Mouse (Mus musculus): ENCODE measurements around the gene Tctex1d1. TPM values are rescaled to one million over a fixed set of nuclear protein-coding genes. Genes with fewer than 3 reads are reported as not detected.

The Tctex1d1 gene
- total and polyA plus RNA-seq, 2 experiments: not detected

- 78% methylated on average over 5 of the region's 5 CpGs for WGBS
- no peak overlapping the region for H3K9ac ChIP-seq (ENCODE audit: low read depth, low read length)
- H3K4me1 ChIP-seq (ENCODE audit: control insufficient read depth, insufficient read depth, low read length): no peaks in the 10 kb centered on the region
- no peak overlapping the region for H3K27ac ChIP-seq (replicated peaks; ENCODE audit: insufficient read depth, low read depth, low read length)
- no peak overlapping the region for H3K4me3 ChIP-seq (ENCODE audit: insufficient read depth, low read depth, low read length)
- H3K79me2 ChIP-seq (ENCODE audit: control insufficient read depth, insufficient read depth, low read length): no peaks in the 10 kb centered on the region
- H3K27me3 ChIP-seq (ENCODE audit: control insufficient read depth, insufficient read depth, low read length): no peaks in the 10 kb centered on the region
- no peaks in the 10 kb centered on the region for H3K36me3 ChIP-seq (ENCODE audit: control insufficient read depth, insufficient read depth, low read length)
- no peak for DNase-seq (ENCODE audit: extremely low read depth, low read depth, low spot score)
- TF ChIP-seq CTCF (IDR thresholded peaks at IDR 0.05; ENCODE audit: low read depth, low read length): no peak
- TF ChIP-seq POLR2A (IDR thresholded peaks at IDR 0.05; ENCODE audit: extremely low read depth, insufficient read depth, low read length): no peak
Observed at GRCm38 (mm10) chr4:102989391-102989790, 11.0 kb downstream of the Tctex1d1 start.

- Histone ChIP-seq H3K27me3 (ENCODE audit: control insufficient read depth, insufficient read depth, low read length) (no peaks in the 10 kb centered on the region), H3K4me1 (ENCODE audit: control insufficient read depth, insufficient read depth, low read length) (no peaks in the 10 kb centered on the region), H3K27ac (replicated peaks; ENCODE audit: insufficient read depth, low read depth, low read length) (no peak overlapping the region), H3K79me2 (ENCODE audit: control insufficient read depth, insufficient read depth, low read length) (no peaks in the 10 kb centered on the region), H3K9ac (ENCODE audit: low read depth, low read length) (no peak overlapping the region), H3K4me3 (ENCODE audit: insufficient read depth, low read depth, low read length) (no peak overlapping the region), H3K36me3 (ENCODE audit: control insufficient read depth, insufficient read depth, low read length) (no peaks in the 10 kb centered on the region)
- no peak for DNase-seq (ENCODE audit: extremely low read depth, low read depth, low spot score)
- no peak for TF ChIP-seq POLR2A (IDR thresholded peaks at IDR 0.05; ENCODE audit: extremely low read depth, insufficient read depth, low read length)
- TF ChIP-seq CTCF (IDR thresholded peaks at IDR 0.05; ENCODE audit: low read depth, low read length): no peak
- 89% methylated on average over 4 of the region's 4 CpGs for WGBS
Observed at GRCm38 (mm10) chr4:102990016-102990415, 11.6 kb downstream of the Tctex1d1 start.

- no peak overlapping the region for H3K4me3 ChIP-seq (ENCODE audit: insufficient read depth, low read depth, low read length)
- H3K9ac ChIP-seq (ENCODE audit: low read depth, low read length): no peak overlapping the region
- H3K27ac ChIP-seq (replicated peaks; ENCODE audit: insufficient read depth, low read depth, low read length): no peak overlapping the region
- H3K36me3 ChIP-seq (ENCODE audit: control insufficient read depth, insufficient read depth, low read length): no peaks in the 10 kb centered on the region
- H3K79me2 ChIP-seq (ENCODE audit: control insufficient read depth, insufficient read depth, low read length): no peaks in the 10 kb centered on the region
- no peak for DNase-seq (ENCODE audit: extremely low read depth, low read depth, low spot score)
- WGBS: 84% methylated on average over 11 of the region's 11 CpGs
- no peaks in the 10 kb centered on the region for H3K4me1 ChIP-seq (ENCODE audit: control insufficient read depth, insufficient read depth, low read length)
- no peaks in the 10 kb centered on the region for H3K27me3 ChIP-seq (ENCODE audit: control insufficient read depth, insufficient read depth, low read length)
- TF ChIP-seq CTCF (IDR thresholded peaks at IDR 0.05; ENCODE audit: low read depth, low read length) (no peak), POLR2A (IDR thresholded peaks at IDR 0.05; ENCODE audit: extremely low read depth, insufficient read depth, low read length) (no peak)
Observed at GRCm38 (mm10) chr4:102990595-102991340, 12.4 kb downstream of the Tctex1d1 start.

GRCm38 (mm10) chr4:102991685-102992084, 13.3 kb downstream of the Tctex1d1 start:
- H3K27ac ChIP-seq (replicated peaks; ENCODE audit: insufficient read depth, low read depth, low read length): no peak overlapping the region
- no peaks in the 10 kb centered on the region for H3K36me3 ChIP-seq (ENCODE audit: control insufficient read depth, insufficient read depth, low read length)
- 90% methylated on average over 3 of the region's 3 CpGs for WGBS
- TF ChIP-seq CTCF (IDR thresholded peaks at IDR 0.05; ENCODE audit: low read depth, low read length) (no peak), POLR2A (IDR thresholded peaks at IDR 0.05; ENCODE audit: extremely low read depth, insufficient read depth, low read length) (no peak)
- H3K27me3 ChIP-seq (ENCODE audit: control insufficient read depth, insufficient read depth, low read length): no peaks in the 10 kb centered on the region
- H3K9ac ChIP-seq (ENCODE audit: low read depth, low read length): no peak overlapping the region
- DNase-seq (ENCODE audit: extremely low read depth, low read depth, low spot score): no peak
- H3K4me3 ChIP-seq (ENCODE audit: insufficient read depth, low read depth, low read length): no peak overlapping the region
- no peaks in the 10 kb centered on the region for H3K4me1 ChIP-seq (ENCODE audit: control insufficient read depth, insufficient read depth, low read length)
- H3K79me2 ChIP-seq (ENCODE audit: control insufficient read depth, insufficient read depth, low read length): no peaks in the 10 kb centered on the region

- Histone ChIP-seq H3K27ac (replicated peaks; ENCODE audit: insufficient read depth, low read depth, low read length) (no peak overlapping the region), H3K36me3 (ENCODE audit: control insufficient read depth, insufficient read depth, low read length) (no peaks in the 10 kb centered on the region), H3K4me3 (ENCODE audit: insufficient read depth, low read depth, low read length) (no peak overlapping the region), H3K9ac (ENCODE audit: low read depth, low read length) (no peak overlapping the region), H3K79me2 (ENCODE audit: control insufficient read depth, insufficient read depth, low read length) (no peaks in the 10 kb centered on the region), H3K4me1 (ENCODE audit: control insufficient read depth, insufficient read depth, low read length) (no peaks in the 10 kb centered on the region), H3K27me3 (ENCODE audit: control insufficient read depth, insufficient read depth, low read length) (no peaks in the 10 kb centered on the region)
- DNase-seq (ENCODE audit: extremely low read depth, low read depth, low spot score): no peak
- 78% methylated on average over 4 of the region's 4 CpGs for WGBS
- TF ChIP-seq CTCF (IDR thresholded peaks at IDR 0.05; ENCODE audit: low read depth, low read length) (no peak), POLR2A (IDR thresholded peaks at IDR 0.05; ENCODE audit: extremely low read depth, insufficient read depth, low read length) (no peak)
Observed at GRCm38 (mm10) chr4:103004681-103005080, 26.3 kb downstream of the Tctex1d1 start.

Data from liver, adult 2 months (tissue).